Mouse (Mus musculus) intestine, embryonic 14.5 days (tissue): ENCODE data around the gene Cul4b. TPM values are rescaled to one million over a fixed set of nuclear protein-coding genes. Genes with fewer than 3 reads are reported as not detected.
"Not testable (repeated sequence)": the region's sequence is repeated elsewhere in the genome, so short reads cannot be mapped to it uniquely, and the experiment has no call there.

ENCODE experiments used
- ATAC-seq: fragments of 200-750 bp; cut with Nextera tagmentation; replicated peaks from 2 replicates; pipeline ENCODE4 v1.8.0; 2017; ENCODE audit warnings: low read depth, moderate number of reproducible peaks, moderate TSS enrichment, moderate library complexity; ENCODE audit not compliant: low FRiP score, low TSS enrichment
- DNase-seq: peaks from one replicate; pipeline ENCODE4 v3.0.0-alpha.2; 2018; ENCODE audit warnings: low spot score
- H3K27ac ChIP-seq: fragments of 300-500 bp; sonication (generic); 2 replicates; pipeline ENCODE4 v1.5.1; 2014; ENCODE audit warnings: low read depth, mild to moderate bottlenecking, control low read depth
- H3K27me3 ChIP-seq: fragments of 300-500 bp; sonication (generic); replicated peaks from 2 replicates; pipeline ENCODE4 v1.6.1; 2014; ENCODE audit warnings: low read length, control low read depth; ENCODE audit not compliant: control insufficient read depth, insufficient read depth
- H3K36me3 ChIP-seq: fragments of 300-500 bp; sonication (generic); 2 replicates; pipeline ENCODE4 v1.6.1; 2014; ENCODE audit warnings: low read length, control low read depth; ENCODE audit not compliant: control insufficient read depth, insufficient read depth
- H3K4me1 ChIP-seq: fragments of 300-500 bp; sonication (generic); replicated peaks from 2 replicates; pipeline ENCODE4 v1.6.1; 2014; ENCODE audit warnings: low read length, control low read depth, mixed read lengths; ENCODE audit not compliant: control insufficient read depth, insufficient read depth
- H3K4me2 ChIP-seq: fragments of 300-500 bp; sonication (generic); 2 replicates; pipeline ENCODE4 v1.6.1; 2014; ENCODE audit warnings: low read length
- H3K4me3 ChIP-seq: fragments of 300-500 bp; sonication (generic); 2 replicates; pipeline ENCODE4 v1.5.1; 2014; ENCODE audit warnings: low read depth, low read length, control low read depth, mixed read lengths
- H3K9ac ChIP-seq: fragments of 300-500 bp; sonication (generic); 2 replicates; pipeline ENCODE4 v1.6.1; 2014; ENCODE audit warnings: mild to moderate bottlenecking, low read length
- H3K9me3 ChIP-seq: fragments of 300-500 bp; sonication (generic); 2 replicates; pipeline ENCODE4 v1.6.1; 2016; ENCODE audit warnings: low read length, control low read depth; ENCODE audit not compliant: control insufficient read depth
- WGBS: fragments of 180-500 bp; shearing (Covaris S2); extraction: QIAGEN DNeasy Blood & Tissue Kit; methylation state at CpG from one replicate; pipeline ENCODE4 v1.1.7; 2014; 5-methylcytosine and 5-hydroxymethylcytosine counted together
- polyA plus RNA-seq: library from polyadenylated mRNA; unstranded; fragments of >200 nt; fragmentation: Nextera tagmentation; extraction: Ambion mirVana; gene quantifications from 2 replicates; pipeline ENCODE4 v1.2.1, GENCODE M21; 2014

Cul4b gene
- polyA plus RNA-seq, 1 experiment from 2014 or later: 38.3 TPM

DNA sequence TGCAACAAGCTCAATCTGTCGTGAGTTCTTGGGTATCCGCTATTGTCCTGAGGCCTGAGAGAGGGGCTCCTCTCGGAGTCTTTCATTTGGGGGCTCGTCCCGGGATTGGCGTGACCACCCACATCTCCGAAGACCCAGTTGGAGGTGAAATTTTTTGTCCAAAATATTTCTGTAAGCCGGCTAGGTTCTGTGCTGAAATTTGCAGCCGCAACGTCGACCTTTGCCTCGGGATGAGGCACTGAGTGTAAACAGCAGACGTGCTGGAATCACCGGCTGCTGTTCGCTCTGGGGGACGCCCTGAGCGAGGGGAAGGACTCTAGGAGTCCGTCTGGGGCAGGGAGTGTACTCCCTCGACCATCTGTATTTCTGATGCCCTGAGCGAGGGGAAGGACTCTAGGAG is 90.5 kb downstream of the Cul4b start:
- H3K36me3 ChIP-seq, H3K9me3 ChIP-seq, H3K27me3 ChIP-seq, ATAC-seq, H3K4me1 ChIP-seq, H3K4me3 ChIP-seq, H3K9ac ChIP-seq, H3K27ac ChIP-seq: not testable (repeated sequence)
- WGBS: 29% methylated on average over 20 of the region's 20 CpGs
- peak overlapping the region; percentile 23; the same call in 1 of the 2 replicates for H3K4me2 ChIP-seq
- peak; percentile 51 for DNase-seq

Other genes with a start within 250 kb of the Cul4b start
- gene Lamp2, start 119.7 kb downstream of the Cul4b start, polyA plus RNA-seq: 131 and 144 TPM in 2 replicates
- 86.0 and 86.4 TPM in 2 replicates for gene Mcts1, start 24.4 kb upstream of the Cul4b start, polyA plus RNA-seq
- gene C1galt1c1, start 58.9 kb upstream of the Cul4b start, polyA plus RNA-seq: 42.0 and 46.4 TPM in 2 replicates
- 0.14 TPM in 1 of 2 replicates, not detected in the other for gene 6030498E09Rik, start 196.5 kb upstream of the Cul4b start, polyA plus RNA-seq